Mouse (Mus musculus): ENCODE results near the gene E130116L18Rik.
"Not testable (repeated sequence)": the region's sequence is repeated elsewhere in the genome, so short reads cannot be mapped to it uniquely, and the experiment has no call there.

Gene E130116L18Rik

DNA sequence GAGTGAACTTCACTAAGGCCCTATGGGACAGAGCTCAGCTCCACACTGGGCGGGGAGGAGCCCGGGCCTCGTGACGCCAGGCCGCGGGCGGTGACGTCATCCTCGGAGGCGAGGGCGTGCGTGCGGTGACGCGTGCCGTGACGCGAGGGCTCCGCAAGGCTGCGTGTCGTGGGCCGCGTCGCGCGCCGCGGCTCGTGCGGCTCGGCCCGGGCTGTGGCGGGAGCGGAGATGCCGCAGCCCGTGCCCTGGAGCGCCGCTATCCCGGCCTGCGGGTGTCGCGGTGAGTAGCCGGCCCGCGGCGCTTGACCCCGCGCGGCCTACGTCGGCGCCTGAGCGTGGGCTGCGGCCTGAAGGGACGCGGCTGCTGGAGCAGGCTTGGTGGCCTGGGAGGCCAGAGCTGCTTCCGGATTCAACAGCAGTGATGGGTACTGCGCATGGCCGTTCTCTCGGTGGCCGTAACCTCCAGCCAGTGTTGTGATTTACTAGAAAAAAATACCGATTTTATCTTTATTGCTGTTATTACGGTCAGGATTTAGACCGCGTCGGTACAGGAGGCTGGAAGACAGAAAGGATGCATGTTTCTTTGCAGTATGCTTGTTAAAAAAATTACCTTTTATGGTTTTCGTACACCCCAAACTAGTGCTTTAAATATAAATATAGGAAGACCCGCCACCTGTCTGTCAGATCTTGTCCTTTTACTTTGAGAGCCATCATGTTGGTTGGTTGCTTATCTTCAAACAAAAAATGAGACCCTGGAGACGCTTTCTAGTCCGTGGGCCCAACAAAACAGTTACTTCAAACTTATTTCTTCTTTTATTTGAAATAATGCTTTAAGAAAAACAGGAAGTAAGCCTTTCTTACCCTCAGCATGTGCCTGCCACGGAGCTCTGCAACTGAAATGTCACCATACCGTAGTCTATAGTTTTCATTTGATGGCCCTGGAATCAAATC, at the start of gene E130116L18Rik:
Gene E130116L18Rik, minus strand, starts transcription at position 402 of the 951 bp plus-strand sequence.
- DNase-seq, result peak; percentile 94

DNA sequence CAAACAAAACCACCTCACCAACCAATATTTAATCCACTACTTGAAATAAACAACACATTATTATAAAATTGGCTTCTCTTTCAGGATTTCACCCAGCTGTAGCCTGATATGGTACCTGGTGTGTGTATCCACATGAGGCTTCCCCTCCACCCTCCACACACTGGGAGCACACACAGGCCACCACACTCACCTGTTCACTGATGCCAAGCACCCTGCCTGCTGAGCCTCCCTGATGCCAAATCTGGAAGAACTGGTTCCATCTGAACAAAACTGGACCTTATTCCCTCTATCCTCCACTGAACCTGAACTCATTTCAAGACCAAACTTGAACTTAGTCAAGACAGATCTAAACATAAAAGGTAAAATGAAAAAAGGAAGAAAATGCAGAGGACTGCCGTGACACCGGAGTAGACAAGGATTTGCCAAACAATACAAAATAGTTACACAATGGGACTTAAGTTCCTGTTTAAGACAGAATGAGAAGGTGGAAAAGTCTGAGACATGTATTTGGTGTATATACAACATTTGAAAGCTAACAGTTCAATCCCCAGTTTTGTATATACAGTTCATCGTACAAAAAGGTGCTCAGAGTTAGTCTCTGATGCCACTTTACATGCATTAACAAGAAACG, 45.4 kb upstream of the E130116L18Rik start:
- no peak for DNase-seq

DNA sequence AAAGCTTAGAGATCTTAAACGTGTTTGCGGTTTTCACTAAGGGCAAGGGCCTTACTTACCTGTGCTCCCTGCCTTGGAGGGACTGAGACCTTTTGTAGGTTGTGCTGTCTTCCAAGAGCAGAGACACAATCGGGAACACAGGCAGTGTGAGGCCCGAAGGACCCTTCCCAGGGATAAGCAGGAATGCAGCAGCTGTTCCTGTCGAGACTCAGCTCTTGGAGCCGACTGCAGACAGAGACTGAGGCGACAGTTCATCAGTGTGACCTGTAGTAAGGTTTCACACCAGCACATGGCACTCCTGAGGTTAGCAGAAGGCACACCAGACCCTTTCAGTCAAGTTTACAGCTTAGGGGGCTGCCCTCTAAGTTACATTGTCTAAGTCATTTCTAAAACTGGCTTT, 39.3 kb upstream of the E130116L18Rik start:
- no peak for DNase-seq

DNA sequence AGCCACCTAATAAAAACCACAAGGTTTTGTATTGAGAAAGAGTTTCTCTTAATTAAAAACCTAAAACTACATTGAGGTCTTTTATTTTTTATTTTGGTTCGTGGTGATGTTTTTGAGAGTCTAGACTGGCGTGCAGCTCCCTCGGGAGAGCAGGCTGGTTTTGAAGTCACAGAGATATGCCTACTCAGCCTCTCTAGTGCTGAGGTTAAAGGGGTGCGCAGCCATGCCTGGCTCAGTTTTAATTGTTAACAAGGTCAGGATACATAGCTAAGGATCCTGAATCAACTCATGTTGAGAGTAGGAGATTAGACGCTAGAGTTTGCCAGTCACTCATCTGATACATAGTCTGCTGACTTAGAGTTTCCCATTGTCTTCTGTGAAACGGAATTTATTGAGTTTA, 38.5 kb upstream of the E130116L18Rik start:
- no peak for DNase-seq

DNA sequence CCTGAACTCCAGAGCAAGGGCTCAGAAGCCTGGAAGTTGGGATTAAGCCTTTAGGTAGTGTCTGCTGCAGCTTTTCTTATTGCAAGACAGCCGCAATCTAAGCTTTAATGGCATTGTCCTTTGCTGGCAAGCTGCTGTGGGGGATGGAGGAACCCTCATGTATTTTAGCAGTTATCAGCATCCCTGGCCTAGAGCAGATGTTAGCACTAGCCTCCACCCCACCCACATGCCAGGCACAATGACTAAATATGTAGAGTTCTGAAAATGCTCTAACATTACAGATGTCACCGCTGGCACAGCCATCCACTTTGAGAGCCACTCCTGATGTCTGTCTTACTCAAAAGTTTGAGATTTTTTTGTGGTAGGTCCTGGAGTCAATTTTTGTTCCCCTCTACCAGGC, 33.7 kb upstream of the E130116L18Rik start:
- DNase-seq, result peak; percentile 30

DNA sequence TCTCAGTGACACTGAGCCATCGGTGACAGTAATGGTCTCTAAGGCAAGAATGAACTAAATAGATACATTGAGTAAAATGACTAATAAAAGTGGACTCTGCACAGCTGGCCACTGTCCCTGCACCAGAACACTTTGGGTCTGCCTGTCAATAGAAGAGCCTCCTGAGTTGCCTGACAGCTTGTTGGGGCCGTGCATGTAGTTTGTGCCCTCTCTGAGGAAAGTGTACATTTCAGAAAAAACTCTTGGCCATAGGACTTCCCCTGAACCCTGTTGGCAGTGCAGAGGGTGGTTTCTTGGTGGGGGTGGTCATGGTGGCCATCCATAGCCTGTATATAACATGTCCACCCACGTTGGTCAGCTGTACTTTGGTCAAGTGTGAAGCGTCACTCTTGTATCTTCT, 31.5 kb upstream of the E130116L18Rik start:
- DNase-seq, result no peak

DNA sequence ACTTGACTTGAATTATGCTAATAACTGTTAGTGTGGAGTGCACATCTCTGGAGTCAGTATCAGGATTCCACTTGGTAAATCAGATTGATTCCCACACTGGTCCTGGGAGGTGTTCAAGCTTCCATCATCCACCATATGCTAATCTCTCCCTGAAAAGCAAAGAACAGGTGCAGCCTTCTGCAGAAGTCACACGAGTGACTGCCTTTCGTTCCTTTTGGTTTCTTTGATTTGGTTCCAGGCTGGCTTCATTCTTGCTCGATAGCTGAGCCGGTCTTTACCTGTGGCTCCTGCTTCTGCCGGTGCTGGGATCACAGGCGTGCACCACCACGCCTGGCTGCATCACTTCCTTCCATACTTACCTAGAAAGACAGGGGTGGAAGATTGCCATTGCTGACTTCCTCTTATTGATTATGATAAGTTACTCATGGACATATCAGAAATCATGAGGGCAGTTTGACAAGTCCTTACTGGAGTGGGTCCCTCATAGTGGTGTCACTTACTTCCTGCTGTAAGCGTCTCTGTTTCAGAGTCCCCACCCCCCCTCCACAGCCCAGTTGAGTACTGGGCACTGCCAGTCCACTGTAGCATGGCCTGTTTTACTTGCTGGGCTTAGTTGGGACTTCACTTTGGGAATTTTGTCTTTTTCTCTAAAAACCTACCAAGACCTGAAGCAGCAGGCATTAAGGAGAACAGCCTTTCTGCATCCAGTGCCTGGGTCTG, 30.0 kb upstream of the E130116L18Rik start:
- DNase-seq, result no peak

DNA sequence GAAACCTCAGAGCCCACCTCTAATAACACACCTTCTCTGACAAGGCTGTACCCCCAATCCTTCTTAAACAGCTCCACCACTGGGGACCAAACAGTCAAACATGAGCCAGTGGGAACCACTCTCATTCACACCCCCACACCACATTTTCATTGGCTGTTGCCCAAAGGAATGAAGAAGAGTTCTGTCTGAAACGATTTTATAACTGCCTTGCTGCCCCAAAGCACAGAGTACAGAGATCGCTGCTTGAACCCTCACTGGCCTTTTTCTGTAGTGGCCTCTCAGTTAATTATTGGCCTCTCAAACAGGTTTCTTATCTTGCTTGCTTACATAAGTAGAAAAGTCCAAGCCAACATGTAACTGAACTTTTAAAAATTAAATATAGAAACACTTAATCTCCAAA, 29.5 kb upstream of the E130116L18Rik start:
- no peak for DNase-seq

DNA sequence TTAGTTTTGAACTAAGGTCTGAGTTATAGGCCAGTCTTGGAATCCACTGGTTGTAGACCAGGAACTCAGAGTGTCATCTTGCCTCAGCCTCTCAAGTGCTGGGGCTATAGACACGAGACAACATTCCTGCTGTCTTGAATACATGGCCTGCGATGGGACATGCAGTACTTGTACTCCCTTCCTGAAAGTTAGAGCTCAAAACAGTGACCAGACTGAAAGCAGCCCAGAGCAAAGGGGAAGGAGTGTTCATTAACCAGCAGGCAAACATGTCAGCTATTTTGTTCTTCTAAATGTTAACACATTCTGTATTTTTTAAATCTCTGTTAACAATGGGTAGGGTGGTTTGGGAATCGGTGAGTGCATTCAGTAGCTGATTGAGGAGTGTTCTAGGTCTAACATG, 24.1 kb upstream of the E130116L18Rik start:
- DNase-seq, result no peak

DNA sequence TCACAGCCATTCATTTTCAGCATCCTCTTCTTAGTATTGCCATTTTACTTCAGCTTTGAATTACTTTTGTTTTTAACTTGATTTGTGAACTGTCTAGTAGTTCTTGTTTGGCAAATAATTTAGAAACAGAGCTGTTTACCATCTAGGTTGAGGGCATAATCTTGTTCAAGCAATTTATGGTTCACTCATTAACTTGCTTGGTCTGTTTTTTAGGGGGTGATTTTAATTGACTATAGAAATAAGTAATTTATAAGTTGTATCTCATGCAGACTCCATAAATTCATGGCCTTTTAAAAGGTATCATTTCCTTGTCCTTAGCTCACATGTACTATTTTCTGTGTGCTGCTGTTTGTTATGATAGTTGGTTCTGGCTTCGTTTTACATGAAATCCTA, 23.5 kb upstream of the E130116L18Rik start:
- DNase-seq, result no peak

DNA sequence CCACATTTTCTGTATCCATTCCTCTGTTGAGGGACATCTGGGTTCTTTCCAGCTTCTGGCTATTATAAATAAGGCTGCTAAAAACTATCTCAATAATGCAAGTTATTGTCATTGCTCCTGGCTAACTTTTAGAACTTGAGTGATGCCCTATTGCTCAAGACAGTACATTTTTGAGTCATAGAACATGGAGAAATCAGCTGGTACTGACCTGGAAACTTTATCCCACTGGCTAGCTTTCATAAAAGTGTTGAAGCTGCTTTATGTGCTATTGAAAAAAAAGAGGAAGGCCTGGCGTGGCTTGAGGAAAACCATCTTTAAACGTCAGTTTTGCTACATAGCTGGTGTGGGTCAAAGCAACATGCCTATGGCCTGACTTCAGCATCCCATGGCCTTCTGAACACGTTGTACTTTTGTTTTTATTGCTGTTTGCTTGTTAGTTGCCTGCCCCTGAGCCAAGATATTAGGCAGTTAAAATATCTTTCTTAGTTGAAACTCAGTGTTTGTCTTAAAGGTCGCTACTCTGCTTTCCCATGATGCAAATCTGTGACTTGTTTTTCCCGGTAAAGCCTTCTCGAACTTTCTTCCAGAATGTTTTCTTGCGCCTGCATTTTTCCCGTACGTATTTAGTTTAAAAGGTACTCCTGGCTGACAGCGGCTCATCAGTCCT, 23.0 kb upstream of the E130116L18Rik start:
- DNase-seq, result no peak

DNA sequence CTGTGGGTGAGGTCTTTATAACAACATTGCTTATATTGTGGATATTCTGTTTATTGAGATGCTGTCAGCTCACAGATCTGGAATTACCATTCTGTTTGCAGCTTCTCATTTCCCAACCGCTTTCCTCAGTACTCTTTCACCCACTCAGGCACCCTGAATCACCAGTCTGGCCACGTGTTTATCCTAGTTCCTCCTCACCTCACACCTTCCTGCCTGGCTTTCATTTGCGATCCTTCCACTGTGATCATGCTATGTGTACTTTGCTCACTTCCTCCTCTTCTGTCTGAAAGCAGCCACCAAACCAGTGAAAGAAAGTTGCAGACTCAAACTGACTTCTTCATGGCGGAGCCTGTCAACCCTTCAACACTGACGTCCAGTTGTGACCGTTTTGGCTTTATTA, 20.1 kb upstream of the E130116L18Rik start:
- DNase-seq, result no peak

DNA sequence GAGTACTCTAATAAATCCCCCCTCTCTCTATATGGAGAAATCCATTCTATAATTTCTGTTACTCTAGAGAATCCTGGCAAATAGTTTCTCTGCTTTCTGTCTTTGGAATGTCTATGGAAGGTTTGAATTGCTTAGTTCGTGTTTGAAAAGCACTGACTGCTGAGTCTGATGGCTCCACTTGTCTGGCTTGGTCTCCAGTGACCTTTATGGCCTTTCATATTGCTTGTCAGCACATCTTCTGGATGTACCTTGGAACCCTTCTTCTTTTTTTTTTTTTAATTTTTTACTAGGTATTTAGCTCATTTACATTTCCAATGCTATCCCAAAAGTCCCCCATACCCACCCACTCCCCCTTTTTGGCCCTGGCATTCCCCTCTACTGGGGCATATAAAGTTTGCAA, 1.4 kb upstream of the E130116L18Rik start:
- not testable (repeated sequence) for DNase-seq

DNA sequence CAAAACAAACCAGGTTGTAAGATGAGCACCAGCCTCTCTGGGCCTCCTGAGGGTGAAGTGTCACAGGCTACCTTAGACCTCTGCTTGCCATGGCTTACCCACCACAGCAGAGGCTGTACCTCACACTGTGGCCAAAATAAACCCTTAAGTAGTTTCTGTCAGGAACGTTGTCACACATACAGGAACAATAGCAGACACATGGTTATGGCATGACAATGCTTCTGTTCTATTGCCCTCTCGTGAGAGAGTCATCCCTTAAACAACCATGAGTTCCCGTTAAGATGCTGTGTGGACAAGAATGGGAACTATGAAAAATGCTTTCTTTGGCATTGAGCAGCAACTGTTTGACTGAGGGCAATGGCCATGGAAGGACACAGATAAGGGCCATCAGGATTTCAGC, 1.3 kb downstream of the E130116L18Rik start, which contains the start of gene Galnt11:
Gene Galnt11, plus strand, starts transcription at position 301 of the 400 bp plus-strand sequence.
- no peak for DNase-seq

DNA sequence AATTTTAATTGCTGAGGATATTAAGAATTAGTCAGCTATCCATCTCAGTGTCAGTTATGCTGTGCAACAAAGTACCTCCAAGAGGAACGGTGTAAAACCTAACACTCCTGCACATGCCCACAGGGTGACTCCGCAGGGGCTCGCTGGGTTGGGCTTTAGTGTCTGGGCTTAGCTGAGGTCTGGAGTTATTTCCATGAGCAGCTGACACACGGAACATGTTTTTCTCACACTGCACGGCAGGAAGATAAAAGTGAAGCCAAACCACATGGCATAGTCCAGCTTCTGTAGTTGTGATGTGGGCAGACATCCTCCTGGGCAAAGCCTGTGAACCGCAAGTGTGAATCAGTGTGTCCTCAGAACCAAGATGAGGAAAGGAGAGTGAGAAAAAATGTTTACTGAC, 7.9 kb downstream of the E130116L18Rik start:
- no peak for DNase-seq

DNA sequence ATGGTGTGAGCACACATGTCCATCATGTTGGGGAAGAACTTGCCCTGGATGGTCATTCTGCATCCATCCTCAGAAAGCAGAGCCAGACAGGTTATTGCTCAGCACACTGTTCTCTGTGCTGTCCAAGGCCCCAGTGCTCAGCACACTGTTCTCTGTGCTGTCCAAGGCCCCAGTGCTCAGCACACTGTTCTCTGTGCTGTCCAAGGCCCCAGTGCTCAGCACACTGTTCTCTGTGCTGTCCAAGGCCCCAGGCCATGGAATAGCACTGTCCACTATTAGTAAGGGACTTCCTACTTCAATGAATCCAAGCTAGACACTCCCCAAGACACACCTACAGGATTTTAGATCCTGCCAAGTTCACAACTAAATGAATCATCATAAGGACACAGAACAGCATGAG, 9.7 kb downstream of the E130116L18Rik start:
- DNase-seq, result not testable (repeated sequence)

DNA sequence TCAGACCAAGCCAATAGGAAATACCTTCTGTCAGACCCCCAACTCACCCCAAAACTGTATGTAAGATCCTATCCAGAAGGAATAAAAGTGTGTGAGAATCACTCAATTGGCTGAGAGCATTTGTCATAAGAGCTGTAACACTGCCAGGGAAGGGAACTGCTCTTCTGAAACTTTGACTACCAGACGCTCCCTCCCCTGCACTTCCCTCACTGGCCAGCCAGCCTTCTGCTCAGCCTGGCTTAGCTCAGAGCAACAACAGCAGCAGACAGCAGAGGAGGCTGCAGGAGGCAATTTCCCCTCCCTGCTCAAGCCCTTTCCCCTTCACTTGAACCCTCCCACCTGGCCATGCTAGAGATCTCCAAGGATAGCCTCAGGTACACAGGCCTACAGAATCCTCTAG, 11.1 kb downstream of the E130116L18Rik start:
- DNase-seq, result no peak

DNA sequence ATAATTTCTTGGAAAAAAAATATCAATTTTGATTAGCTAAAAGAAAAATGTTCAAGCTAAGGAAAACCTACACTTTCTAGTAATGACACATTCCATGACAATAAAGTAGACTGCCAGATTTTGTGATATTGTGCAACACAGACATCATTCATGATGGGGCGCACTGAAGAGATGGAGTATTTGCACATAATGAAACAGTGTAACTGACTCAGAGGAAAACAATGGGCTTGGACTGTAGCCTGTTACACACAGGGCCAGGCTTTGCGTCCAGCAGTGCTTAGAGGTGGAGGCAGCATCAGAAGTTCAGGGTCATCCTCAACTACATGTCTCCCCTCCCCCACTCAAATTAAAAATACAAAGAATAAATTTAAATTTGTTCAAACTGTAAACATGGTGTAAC, 32.4 kb downstream of the E130116L18Rik start:
- no peak for DNase-seq

DNA sequence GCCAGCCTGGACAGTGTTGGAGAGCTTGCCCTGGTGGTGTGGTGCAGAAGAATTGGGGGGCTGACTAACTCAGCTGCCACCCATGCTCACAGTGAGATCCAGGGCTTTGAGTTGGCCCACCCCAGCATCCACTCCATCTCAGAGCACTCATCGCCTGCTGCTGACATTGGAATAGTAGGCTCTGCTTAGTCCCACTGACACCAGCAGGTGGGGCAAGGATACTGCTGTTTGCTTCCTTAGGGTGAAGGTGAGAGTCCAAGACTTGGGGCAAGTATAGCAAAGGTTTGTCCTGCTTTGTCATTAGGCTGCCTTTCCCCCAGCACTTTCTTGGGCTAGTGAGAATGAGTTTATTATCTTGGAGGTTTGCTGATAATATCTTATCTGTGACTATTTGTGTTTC, 34.2 kb downstream of the E130116L18Rik start:
- DNase-seq, result no peak

DNA sequence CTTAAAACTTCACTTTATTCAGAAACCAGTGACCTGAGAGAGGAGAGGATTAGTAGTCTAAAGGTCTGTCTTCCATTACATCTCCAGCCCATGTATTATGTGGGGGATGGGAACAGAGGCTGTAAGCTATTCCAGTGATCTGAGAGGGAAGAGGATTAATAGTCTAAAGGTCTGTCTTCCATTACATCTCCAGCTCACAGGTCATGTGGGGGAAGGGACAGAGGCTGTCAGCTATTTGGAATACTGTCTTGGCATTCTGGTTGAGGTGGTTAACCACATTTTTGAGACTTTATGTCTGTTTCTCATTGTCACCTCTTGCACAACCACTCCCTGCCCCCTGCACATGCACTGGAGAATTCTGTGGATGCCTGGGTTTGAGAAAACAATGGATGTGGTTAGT, 35.2 kb downstream of the E130116L18Rik start:
- no peak for DNase-seq

DNA sequence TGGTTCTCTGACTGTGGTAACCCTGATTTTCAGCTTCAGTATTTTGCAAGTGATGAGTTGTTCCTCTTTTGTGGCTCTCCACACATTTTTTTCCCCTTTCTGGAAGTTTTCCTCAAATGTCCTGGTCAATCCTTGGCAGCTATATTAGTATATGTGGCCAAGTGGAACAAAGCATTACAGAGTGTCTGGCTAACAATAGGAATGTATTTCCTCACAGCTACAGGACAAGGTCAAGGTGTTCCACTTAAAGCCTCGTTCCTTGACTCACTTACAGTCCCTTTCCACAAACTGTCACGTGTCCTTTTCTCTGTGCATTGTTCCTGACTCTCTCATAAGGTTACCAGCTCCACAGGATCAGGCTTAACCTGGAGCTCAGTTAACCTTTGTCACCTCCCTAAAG, 38.4 kb downstream of the E130116L18Rik start:
- DNase-seq, result no peak

DNA sequence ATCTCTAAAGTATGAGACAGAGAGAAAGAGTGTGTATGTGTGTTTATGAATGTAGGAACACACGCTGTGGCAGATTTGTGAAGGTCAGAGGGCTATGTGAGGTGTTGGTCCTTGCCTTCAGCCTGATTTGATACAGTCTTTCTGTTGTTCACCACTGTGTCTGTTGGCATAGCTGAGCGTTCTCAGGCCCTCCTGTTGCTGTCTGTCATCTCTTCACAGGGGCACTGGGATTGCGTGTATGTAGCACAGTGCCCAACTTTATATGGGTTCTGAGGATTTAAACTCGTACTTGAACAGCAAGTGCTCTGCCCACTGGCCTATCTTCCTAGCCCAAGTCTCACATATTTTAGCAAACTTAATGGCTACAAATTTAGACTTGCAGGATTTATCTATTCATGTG, 39.4 kb downstream of the E130116L18Rik start:
- no peak for DNase-seq

DNA sequence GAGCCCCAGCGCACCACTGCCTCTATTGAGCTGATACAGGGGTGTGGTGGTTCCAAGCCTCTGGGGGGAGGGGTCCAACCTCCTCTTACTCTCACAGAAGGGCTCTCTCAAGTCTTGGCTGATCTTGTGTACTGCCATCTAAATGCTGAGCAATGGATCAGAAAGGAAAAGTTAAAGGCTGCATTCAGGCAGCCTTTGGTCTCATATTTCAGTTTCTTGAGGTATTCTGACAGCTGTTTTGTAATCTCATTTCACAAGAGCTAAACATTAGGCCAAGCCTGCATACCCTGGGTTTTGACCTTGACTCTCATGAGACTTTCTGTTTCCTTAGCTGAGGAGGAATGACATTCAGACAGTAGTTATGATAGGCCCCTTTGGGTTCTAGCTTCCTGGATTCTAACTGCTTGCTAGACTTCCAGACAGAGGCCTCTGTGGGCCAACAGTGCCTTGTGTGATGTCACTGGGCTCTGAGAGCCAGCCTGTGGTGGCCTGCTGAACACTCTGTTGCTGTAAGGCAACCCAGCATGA, 41.9 kb downstream of the E130116L18Rik start, which contains the start of gene Galntl5:
Gene Galntl5, plus strand, starts transcription at position 457 of the 528 bp plus-strand sequence.
- DNase-seq, result no peak
